ENCODE assay signal across 18 mouse cellular contexts in the genomic region with DNA sequence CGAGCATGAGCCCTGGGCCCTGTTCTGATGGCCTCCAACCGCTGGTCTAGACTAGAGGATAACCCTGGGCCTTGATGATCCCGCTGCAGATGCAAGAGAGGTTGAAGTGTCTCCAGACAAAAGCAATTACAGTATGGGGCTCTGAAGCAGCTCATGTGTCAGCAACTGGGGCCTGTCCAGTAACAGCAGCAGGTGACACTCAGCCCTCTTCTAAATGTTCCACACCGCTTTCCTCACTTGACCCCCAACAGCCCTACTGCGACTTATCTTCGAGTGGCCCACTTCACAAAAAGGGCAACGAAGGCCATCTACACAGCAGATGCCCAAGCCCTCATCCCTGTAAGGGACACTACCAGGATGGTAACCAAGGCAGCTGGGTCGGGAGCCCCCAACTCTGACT. TPM values are rescaled to one million over a fixed set of nuclear protein-coding genes. Genes with fewer than 3 reads are reported as not detected.
"Had no signal": no experiment of that assay in that cellular context is flagged by ENCODE, and none has a peak within 500 bp of the region (broad histone marks: within the 10 kb centered on the region; RNA-seq: fewer than 3 reads in every experiment).

No protein-coding gene starts in this region.

- H3K9me3 ChIP-seq: midbrain, embryonic 12.5 days; neural tube, embryonic 15.5 days had no signal

- ATAC-seq: midbrain, embryonic 16.5 days had no signal

- DNase-seq: lung, embryonic 14.5 days; lung, postnatal 4 days; right cerebral cortex, adult 18-20 months; right cerebral cortex, postnatal 25 days; right cerebral cortex, postnatal 4 days; spleen, adult 18-20 months; thymus, adult 18-20 months; thymus, postnatal 14 days; thymus, postnatal 36 days had no signal

- H3K27me3 ChIP-seq: midbrain, embryonic 12.5 days; neural tube, embryonic 13.5 days; neural tube, embryonic 15.5 days had no signal

- H3K4me3 ChIP-seq: midbrain, embryonic 12.5 days; myocyte; neural tube, embryonic 13.5 days; neural tube, embryonic 15.5 days had no signal

- H3K4me2 ChIP-seq: lung, embryonic 14.5 days; midbrain, embryonic 12.5 days; neural tube, embryonic 13.5 days; neural tube, embryonic 15.5 days had no signal

- H3K9ac ChIP-seq: midbrain, embryonic 12.5 days; neural tube, embryonic 13.5 days; neural tube, embryonic 15.5 days had no signal

- H3K27ac ChIP-seq: neural tube, embryonic 13.5 days; neural tube, embryonic 15.5 days had no signal

RNA-seq across cellular contexts. Expression of gene Pald1, which starts 38.2 kb away (rescaled TPM):
- total RNA-seq: megakaryocyte-erythroid progenitor cell, adult 5-6 weeks had no signal

RNA-seq across cellular contexts. Expression of gene Prf1, which starts 47.5 kb away (rescaled TPM):
- polyA plus RNA-seq: lung, embryonic 14.5 days; midbrain, embryonic 12.5 days; midbrain, embryonic 16.5 days; neural tube, embryonic 11.5 days; neural tube, embryonic 13.5 days; neural tube, embryonic 15.5 days; stomach, embryonic 14.5 days; stomach, embryonic 16.5 days had no signal
